Mouse (Mus musculus) layer of hippocampus, postnatal 25 days (tissue): Measurements from ENCODE around the gene Ankrd1. TPM values are rescaled to one million over a fixed set of nuclear protein-coding genes. Genes with fewer than 3 reads are reported as not detected.
A peak's percentile ranks its signal among the peaks of the same experiment; 100 is the strongest.

ENCODE experiments used
- DNase-seq, 2 experiments: peaks; one replicate each; pipeline ENCODE4 v3.0.0; 2022; ENCODE audit warnings: mixed read lengths in 2 of 2, low spot score in 1 of 2; ENCODE audit errors: extremely low spot score in 1 of 2
- total RNA-seq, 2 experiments: library from RNA; stranded (reverse); gene quantifications; 2 replicates each; pipeline ENCODE4 v1.2.3; 2021

Gene Ankrd1
- total RNA-seq, 2 experiments from 2014 or later = not detected

- no peak for DNase-seq
Measured at GRCm38 (mm10) chr19:36111054-36111895, 8.6 kb downstream of the Ankrd1 start.

DNA sequence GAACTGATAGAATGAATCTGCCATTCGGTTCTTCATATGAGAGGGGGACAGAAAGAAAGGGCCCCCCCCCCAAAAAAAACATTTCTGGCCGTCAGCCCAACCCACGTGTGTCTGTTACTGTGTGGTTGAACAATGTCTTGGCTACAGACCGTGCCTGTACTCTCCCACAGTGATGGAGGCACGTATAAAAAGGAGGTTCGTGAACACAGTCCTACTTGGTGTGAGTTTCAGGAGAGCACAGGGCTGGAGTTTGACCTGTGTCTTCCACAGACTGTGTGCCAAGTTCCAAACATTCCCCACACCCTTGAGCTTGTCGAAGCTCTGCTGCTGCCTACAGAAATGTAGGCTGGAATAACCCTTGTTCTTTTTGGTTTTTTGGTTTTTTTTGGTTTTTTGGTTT is 9.4 kb downstream of the Ankrd1 start:
- no peak for DNase-seq

GRCm38 (mm10) chr19:36109318-36109944 is 10.5 kb downstream of the Ankrd1 start:
- no peak for DNase-seq

DNA sequence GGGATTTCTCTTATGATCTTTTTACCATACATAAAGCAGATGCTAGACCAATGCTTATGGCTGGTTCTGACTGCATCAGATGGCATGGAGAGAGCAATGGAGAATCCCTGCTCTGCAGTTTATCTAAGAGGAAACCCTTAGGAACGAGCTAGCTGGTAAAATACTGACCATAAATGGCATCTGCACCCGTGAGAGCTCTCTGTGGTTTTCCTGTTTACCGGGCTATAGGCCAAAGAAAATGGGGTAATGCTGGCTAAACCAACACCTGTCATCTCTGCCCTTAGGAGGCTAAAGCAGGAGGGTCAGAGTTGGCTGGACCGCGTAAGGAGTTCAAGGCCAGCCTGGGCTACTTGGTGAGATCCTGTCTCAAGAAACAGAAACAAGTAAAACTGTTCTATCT is 16.0 kb downstream of the Ankrd1 start:
- DNase-seq = no peak

- no peak for DNase-seq
Measured at GRCm38 (mm10) chr19:36098916-36099315, 21.0 kb downstream of the Ankrd1 start.

GRCm38 (mm10) chr19:36098265-36098664 is 21.6 kb downstream of the Ankrd1 start:
- DNase-seq = no peak

DNA sequence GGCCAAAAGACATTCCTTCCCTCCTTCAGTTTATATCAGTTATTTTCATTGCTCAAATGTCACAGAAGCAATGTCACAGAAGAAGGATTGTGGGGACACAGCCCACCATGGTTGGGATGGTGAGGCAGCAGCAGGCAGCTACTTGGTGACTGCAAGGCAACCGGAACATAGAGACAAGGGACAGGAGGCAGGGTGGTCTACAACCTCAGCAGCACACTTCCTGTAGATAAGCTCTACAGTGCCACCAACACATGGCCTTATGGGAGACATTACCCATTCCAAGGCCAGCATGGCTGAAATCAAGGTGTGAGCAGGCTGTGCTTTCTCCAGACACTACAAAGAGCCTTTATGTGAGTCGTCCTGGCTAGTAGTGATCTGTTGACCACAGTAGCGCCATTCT is 22.7 kb downstream of the Ankrd1 start:
- no peak for DNase-seq

DNA sequence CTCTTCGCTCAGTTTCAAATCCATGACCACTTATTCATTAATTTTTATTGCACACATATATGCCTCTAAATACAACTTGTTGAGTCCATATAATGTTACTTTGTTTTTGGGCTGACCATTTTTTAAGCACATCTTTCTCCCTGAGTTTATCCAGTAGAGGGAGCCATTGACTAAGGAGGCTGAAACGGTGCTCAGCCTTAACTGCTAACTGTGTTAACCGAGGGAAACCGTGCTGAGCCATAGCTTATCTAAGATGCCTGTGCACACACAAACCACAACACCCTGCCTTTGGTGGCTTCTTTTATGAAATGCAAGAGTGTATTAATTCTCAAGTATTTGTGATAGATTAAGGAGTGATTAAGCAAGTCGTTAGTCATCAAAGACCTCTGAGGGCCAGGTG is 29.1 kb downstream of the Ankrd1 start:
- DNase-seq = no peak

GRCm38 (mm10) chr19:36083262-36084225 is 36.4 kb downstream of the Ankrd1 start, which contains the start of gene Rpp30:
TSS of gene Rpp30 (plus strand) at chr19:36083716.
- peak; percentile 57 to 71 for DNase-seq

- no peak for DNase-seq
Measured at GRCm38 (mm10) chr19:36082606-36083261, 37.2 kb downstream of the Ankrd1 start.

- no peak for DNase-seq
Measured at GRCm38 (mm10) chr19:36062801-36063529, 56.9 kb downstream of the Ankrd1 start.

Other genes with a start within 250 kb of the Ankrd1 start
- gene Htr7, start 62.6 kb downstream of the Ankrd1 start, total RNA-seq = 1 to 10 TPM; 8.1 to 9.1 TPM
- 10 to 100 TPM; 16.8 to 21.5 TPM for gene Rpp30, start 36.4 kb downstream of the Ankrd1 start, total RNA-seq
- 10 to 100 TPM; 15.4 to 16.2 TPM for gene Pcgf5, start 228.2 kb upstream of the Ankrd1 start, total RNA-seq